Mouse (Mus musculus) liver, postnatal 0 days (tissue): ENCODE results near the gene Zfp960.
"Not testable (repeated sequence)": the region's sequence is repeated elsewhere in the genome, so short reads cannot be mapped to it uniquely, and the experiment has no call there.

Experiments used
- CTCF ChIP-seq: sonication (generic); IDR thresholded peaks from 2 replicates; pipeline ENCODE4 v1.5.1; 2016; ENCODE audit warnings: antibody characterized with exemption, low read depth
- EP300 ChIP-seq: IDR thresholded peaks from 2 replicates; pipeline ENCODE4 v1.6.1; 2016; ENCODE audit warnings: antibody characterized with exemption, low read depth, mild to moderate bottlenecking

DNA sequence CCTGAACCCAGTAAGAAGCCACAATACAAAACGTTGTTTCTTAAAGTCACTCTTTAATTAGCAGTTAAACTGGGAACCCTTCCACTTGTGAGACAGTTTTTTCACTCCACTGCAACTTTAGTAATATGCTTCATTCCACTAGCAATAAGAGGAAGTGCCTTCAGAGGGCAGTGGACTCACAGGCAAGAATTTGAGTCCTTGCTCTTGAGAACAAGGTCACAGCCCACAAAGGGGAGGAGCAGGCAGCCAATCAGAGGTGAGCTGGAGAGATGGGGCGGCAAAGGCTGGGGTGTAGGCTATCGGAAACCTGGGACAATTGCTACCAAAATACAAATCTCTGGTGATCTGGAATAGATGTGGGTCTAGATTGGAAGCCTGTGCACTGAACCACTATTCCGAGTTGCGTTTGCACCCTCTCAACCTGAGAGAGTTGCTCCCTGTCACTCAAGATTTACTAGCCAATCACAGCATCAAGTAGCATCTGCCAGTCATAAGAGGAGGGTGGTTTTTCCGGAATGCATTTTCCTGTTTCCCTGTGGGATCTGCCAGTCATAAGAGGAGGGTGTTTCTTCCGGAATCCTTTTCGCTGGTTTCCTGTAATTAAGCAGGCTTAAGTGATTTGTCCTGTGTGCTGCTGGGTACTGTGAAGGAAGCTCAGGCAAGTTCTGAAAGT is 57.1 kb downstream of the Zfp960 start, which contains the start of gene Zfp97:
- TF ChIP-seq CTCF, EP300: not testable (repeated sequence)
